Mouse (Mus musculus) cerebellum, adult 9-11 months (tissue): ENCODE results near the gene Fanca.
"Not testable (repeated sequence)": the region's sequence is repeated elsewhere in the genome, so short reads cannot be mapped to it uniquely, and the experiment has no call there.

Experiments used
- DNase-seq: peaks from one replicate; pipeline ENCODE4 v3.0.0; 2022

The Fanca gene

GRCm38 (mm10) chr8:123330701-123331100, 12.3 kb upstream of the Fanca start:
- DNase-seq: no peak

DNA sequence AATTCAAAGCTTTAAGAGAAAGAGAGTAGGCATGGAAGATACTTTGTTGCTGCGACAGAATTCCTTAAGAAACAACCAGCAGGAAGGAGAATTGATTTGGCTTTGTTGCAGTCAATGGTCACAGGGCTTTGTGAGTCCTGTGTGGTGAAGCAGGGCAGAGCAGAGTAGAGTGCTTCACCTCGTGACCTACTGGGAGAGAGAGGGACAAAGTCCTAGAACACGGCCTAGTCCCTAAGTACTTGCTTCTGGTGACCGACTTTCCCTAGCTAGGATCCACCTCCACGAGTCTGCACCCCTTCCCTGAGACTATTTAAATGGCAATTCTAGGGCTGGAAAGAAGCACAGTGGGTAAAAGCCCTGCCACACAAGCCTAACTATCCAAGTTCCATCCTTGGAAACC, 11.6 kb upstream of the Fanca start:
- DNase-seq: no peak

DNA sequence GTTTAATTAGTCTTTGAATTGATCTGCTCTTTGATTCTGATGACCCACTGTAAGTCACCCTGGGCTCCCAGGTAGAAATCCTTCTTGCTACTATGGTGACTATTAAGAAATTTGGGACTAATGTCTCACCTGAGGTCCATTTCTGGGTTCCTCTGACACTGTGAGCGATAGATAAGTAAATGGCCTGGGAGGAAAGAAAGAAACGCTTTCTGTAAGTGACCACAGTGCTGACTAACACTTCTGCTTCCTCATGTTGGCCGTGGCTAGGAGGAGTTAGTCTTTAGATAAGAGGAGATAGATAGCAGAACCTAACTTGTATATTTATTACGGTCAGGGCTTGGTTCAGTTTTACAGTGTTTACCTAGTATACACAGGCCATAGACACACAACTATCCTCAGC, 11.0 kb upstream of the Fanca start:
- no peak for DNase-seq

- no peak for DNase-seq
These were observed 10.2 kb upstream of the Fanca start for GRCm38 (mm10) chr8:123328552-123328951.

- DNase-seq: peak; percentile 49
These were observed 1.3 kb upstream of the Fanca start for GRCm38 (mm10) chr8:123319522-123320164.

GRCm38 (mm10) chr8:123317781-123318466, 452 bp downstream of the Fanca start:
- DNase-seq: no peak

- no peak for DNase-seq
These were observed 9.6 kb downstream of the Fanca start for GRCm38 (mm10) chr8:123308738-123309137.

DNA sequence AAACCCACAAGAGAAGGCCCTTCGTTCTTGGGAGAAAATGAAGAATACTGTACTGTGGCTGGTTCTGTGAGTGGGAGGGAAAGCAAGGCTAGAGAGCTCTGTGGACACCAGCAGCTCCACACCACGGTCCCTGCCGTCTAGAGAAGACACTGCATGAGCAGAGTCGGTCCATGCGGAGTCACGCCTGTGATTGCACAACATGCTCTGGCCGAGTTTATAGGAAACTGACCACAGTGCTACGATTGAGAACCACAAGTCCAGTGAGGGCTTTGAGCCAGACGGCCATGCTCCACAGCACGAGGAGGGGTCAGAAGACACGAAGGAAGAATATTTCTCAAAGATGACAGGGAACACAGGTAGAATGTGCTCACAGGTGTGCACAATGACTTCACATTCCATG, 20.1 kb downstream of the Fanca start:
- DNase-seq: no peak

- DNase-seq: no peak
These were observed 25.6 kb downstream of the Fanca start for GRCm38 (mm10) chr8:123292785-123293184.

GRCm38 (mm10) chr8:123292281-123292680, 26.1 kb downstream of the Fanca start:
- no peak for DNase-seq

GRCm38 (mm10) chr8:123291716-123292115, 26.7 kb downstream of the Fanca start:
- no peak for DNase-seq

DNA sequence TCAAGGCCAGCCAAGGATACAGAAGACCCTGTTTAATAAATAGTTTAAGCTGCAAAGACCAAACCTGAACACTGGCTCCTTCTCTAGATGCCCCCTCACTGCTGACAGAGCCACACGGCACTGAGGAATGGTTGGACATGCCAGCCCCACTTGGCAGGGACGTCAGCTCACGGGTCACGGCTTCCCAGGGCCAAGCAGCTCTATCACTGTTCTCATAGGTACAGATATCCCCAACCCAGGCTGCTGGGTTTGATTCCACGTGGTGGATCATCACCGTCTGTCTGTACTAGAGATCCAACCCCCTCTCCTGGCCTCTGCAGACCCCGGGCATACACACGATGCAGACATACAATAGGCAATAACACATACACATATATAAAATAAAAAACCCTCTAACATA, 27.7 kb downstream of the Fanca start:
- DNase-seq: no peak

DNA sequence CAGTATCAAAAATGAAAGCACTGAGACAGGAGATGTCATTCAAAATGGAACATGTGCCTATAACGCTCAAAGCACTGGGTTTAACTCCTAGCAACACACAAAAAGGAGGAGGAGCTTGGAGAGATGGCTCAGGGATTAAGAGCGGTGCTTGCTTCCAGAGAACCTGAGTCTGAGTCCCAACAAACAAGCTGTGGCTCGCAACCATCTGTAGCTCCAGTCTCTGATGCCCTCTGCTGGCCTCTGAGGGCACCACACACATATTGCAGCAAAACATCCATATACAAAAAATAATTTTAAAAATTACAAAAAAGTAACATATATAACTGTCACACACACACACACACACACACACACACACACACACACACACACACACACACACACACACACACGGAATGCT, 28.2 kb downstream of the Fanca start:
- DNase-seq: no peak

DNA sequence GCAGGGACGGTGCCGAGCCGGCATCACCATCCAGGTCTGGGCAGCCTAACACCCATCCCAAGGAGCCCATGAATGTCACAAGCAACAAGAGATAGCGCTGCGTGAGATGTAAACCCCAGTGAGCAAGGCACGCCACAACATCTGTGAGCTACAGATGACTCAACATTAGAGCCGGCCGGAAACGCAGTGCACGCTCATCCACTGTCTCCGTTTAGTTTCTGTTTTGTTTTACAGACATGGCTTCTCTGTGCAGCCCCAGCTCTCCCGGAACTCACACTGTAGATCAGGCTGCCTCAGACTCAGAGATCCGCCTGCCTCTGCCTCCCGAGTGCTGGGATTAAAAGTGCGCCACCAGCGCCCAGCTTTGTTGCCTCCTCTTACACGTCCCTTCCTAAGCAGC, 31.0 kb downstream of the Fanca start:
- no peak for DNase-seq

GRCm38 (mm10) chr8:123284493-123284892, 33.9 kb downstream of the Fanca start:
- no peak for DNase-seq

DNA sequence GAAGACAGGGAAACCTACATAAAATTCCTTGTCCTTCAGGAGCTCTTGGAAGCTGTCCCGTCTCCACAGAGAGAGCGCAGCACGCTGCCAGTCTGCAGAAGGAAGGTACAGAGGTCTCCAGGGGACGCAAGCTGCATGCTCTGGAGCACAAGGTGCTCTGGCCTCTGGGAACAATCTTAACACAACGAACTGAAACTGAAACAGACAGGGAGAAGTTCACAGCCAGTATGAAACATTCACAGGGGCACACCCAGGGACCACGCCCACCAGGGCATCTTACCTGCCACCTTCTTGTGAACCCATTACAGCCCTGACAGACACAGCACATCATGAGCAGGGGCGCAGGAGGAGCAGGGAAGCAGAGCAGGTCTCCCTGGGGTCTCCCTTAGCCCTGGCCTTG, 34.4 kb downstream of the Fanca start:
- no peak for DNase-seq

DNA sequence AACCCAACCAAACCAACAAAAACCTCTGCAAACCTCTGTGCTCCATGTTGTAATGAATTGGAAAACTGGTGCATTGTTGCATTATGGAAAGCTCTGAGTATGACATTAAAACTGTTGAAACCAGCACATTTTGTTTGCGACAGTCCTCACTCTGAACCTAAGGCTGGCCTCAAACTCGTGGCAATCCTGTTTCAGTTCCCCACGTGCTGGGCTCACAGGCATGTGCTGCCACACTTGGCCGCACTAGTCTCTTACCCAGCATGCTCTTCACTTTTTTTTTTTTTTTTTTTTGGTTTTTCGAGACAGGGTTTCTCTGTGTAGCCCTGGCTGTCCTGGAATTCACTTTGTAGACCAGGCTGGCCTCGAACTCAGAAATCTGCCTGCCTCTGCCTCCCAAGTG, 35.4 kb downstream of the Fanca start:
- not testable (repeated sequence) for DNase-seq

GRCm38 (mm10) chr8:123280302-123281094, 37.9 kb downstream of the Fanca start:
- no peak for DNase-seq

DNA sequence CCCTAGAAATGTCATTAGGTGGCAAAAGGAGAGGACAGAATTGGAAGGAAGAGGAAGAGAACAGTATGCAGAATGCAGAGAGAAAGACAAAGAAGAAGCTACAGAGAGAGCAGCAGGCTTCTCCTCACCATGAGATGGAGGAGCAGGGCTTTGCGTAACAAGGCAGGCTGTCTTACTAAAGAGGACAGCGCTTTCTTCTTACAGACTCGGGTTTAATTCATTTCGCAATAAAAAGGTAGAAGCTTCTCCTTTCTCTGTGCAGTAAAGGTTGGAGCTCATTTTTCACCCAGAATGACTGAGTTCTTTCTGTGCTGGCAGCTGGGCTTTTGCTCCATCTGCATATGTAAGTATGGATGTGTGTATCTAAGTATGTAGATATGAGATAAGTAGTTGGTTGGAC, 38.5 kb downstream of the Fanca start:
- DNase-seq: no peak

- DNase-seq: no peak
These were observed 39.9 kb downstream of the Fanca start for GRCm38 (mm10) chr8:123278445-123278844.

GRCm38 (mm10) chr8:123275096-123275495, 43.3 kb downstream of the Fanca start:
- DNase-seq: no peak

DNA sequence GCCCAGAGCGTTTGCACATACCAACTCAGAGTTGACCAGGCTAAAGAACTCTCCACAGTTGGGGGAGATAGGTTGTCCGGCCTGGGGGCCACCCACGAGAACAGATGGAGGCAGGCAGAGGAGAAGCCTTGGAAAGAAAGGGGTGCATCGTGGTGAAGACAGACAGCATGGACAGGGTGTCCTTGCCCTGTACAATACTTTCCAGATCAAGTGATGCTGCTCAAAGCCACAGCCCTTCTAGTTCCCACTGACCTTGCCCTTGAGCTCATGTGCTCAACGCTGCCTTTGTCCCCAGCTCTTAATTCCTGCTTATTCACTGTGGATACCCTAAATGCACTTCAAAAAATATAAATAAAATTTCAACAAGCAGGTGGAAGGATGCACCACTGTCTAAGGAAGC, 43.9 kb downstream of the Fanca start:
- DNase-seq: no peak

DNA sequence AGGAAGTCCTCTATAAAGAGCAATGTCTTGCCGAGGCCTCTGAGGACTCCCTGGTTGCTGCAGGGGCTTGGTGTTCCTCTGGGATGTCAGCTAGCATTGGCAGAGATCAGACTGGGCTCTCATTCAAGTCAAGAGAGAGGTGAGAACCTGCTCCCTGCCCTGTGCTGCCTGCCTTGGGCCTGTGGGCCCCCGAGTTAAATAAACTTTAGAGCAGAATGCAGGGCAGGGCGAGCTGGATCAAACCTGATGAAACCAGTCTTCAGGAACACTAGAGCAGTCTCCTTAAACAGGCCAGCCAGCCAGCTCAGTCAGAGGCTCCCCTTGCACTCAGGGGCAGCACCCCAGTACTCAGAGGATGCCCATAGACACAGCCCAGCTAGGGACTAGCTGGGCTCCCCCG, 46.5 kb downstream of the Fanca start:
- no peak for DNase-seq

- DNase-seq: no peak
These were observed 47.2 kb downstream of the Fanca start for GRCm38 (mm10) chr8:123271147-123271546.
